Mouse (Mus musculus) hindbrain, embryonic 12.5 days (tissue): ENCODE data around the gene Cmtm3. TPM values are rescaled to one million over a fixed set of nuclear protein-coding genes. Genes with fewer than 3 reads are reported as not detected.
A peak's percentile ranks its signal among the peaks of the same experiment; 100 is the strongest.

ENCODE experiments used
- ATAC-seq: fragments of 200-750 bp; cut with Nextera tagmentation; 2 replicates; pipeline ENCODE4 v1.8.0; 2017; ENCODE audit warnings: moderate TSS enrichment; ENCODE audit not compliant: low FRiP score
- H3K27ac ChIP-seq: fragments of 300-500 bp; sonication (generic); 2 replicates; pipeline ENCODE4 v1.5.1; 2016; ENCODE audit warnings: mild to moderate bottlenecking
- H3K27me3 ChIP-seq: fragments of 300-500 bp; sonication (generic); 2 replicates; pipeline ENCODE4 v1.6.1; 2016; ENCODE audit warnings: mild to moderate bottlenecking
- H3K36me3 ChIP-seq: fragments of 300-500 bp; sonication (generic); 2 replicates; pipeline ENCODE4 v1.6.1; 2016; ENCODE audit warnings: mild to moderate bottlenecking
- H3K4me1 ChIP-seq: fragments of 300-500 bp; sonication (generic); 2 replicates; pipeline ENCODE4 v1.6.1; 2016
- H3K4me2 ChIP-seq: fragments of 300-500 bp; sonication (generic); replicated peaks from 2 replicates; pipeline ENCODE4 v1.6.1; 2016; ENCODE audit warnings: mild to moderate bottlenecking
- H3K4me3 ChIP-seq: fragments of 300-500 bp; sonication (generic); 2 replicates; pipeline ENCODE4 v1.5.1; 2016; ENCODE audit warnings: mild to moderate bottlenecking
- H3K9ac ChIP-seq: fragments of 300-500 bp; sonication (generic); 2 replicates; pipeline ENCODE4 v1.6.1; 2016; ENCODE audit warnings: mild to moderate bottlenecking, moderate library complexity
- H3K9me3 ChIP-seq: fragments of 300-500 bp; sonication (generic); replicated peaks from 2 replicates; pipeline ENCODE4 v1.6.1; 2016; ENCODE audit warnings: mild to moderate bottlenecking
- WGBS: fragments of 180-500 bp; shearing (Covaris S2); methylation state at CpG from one replicate; pipeline ENCODE4 v1.1.7; 2016; 5-methylcytosine and 5-hydroxymethylcytosine counted together
- polyA plus RNA-seq: library from polyadenylated mRNA; unstranded; fragments of >200 nt; fragmentation: Nextera tagmentation; extraction: Ambion mirVana; gene quantifications from 2 replicates; pipeline ENCODE4 v1.2.1, GENCODE M21; 2016

Cmtm3 gene
- polyA plus RNA-seq, 1 experiment from 2014 or later: 84.4 TPM

DNA sequence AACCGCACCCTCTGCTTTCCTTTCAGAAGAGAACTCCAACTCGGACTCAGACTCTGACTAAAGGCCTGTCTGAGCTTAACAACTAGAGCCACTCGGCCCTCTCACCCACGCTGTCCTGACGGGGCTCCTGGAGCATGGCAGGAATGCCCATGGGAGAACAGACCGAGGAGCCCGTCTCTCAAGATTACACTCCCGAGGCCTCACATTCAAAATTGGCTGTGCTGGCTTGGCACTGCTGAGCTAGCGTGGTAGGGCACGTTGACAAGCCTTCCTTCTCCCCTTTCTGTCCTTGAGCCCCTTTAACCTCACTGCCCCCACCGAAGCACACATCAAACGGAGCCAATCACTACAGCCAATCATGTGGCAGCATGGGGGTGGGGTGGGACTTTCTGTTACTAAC, 7.5 kb downstream of the Cmtm3 start:
- Histone ChIP-seq H3K36me3 (peaks cover 5% of the 10 kb centered on the region), H3K27ac (no peak overlapping the region), H3K4me3 (no peak overlapping the region), H3K9me3 (no peaks in the 10 kb centered on the region), H3K4me1 (peaks cover 5% of the 10 kb centered on the region; the same call in 1 of the 2 replicates), H3K27me3 (no peaks in the 10 kb centered on the region), H3K4me2 (no peak overlapping the region), H3K9ac (no peak overlapping the region)
- no peak for ATAC-seq
- WGBS: 58% methylated on average over 12 of the region's 12 CpGs

DNA sequence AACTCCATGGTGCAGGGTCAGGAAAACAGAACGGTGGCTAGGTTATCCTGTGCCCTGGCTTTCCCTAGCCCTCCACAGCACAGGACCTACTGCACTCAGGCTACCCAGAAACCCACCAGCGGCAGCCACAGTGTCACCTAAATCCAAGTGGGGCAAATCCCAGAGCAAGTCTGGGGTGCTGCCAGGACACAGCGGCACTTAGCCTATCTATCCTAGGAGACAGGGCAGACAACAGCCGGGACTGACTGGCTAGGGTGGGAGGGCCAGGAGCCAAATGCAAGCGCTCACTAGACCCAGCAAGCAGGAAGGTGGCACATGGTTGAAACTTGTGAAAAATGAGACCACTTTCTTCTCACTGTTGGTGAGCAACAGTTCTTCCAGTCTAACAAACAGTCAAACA, 9.8 kb downstream of the Cmtm3 start:
- no peaks in the 10 kb centered on the region for H3K4me1 ChIP-seq
- H3K9ac ChIP-seq: no peak overlapping the region
- H3K9me3 ChIP-seq: no peaks in the 10 kb centered on the region
- no peaks in the 10 kb centered on the region for H3K27me3 ChIP-seq
- H3K4me2 ChIP-seq: no peak overlapping the region
- H3K4me3 ChIP-seq: no peak overlapping the region
- peaks cover 10% of the 10 kb centered on the region for H3K36me3 ChIP-seq
- ATAC-seq: no peak
- H3K27ac ChIP-seq: no peak overlapping the region
- 88% methylated on average over 5 of the region's 5 CpGs for WGBS

DNA sequence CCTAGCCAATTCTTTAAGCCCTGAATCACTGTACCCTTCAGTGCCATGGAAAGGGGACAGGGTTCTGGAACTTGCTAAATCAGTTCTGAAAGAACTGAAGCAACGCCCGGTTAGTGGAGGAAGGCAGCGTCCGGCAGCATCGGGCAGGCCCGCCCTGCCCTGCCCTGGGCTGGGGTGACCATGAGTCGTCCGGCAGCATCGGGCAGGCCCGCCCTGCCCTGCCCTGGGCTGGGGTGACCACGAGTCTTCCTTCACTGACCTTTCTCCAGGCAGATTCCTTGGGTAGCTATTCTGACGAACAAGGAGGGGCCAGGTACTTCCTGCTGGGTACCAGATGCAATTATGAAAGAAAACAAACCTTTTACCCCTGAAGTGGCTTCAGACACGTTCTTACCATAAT, 10.8 kb downstream of the Cmtm3 start:
- no peak for ATAC-seq
- Histone ChIP-seq H3K4me1 (no peaks in the 10 kb centered on the region), H3K4me3 (no peak overlapping the region), H3K27me3 (no peaks in the 10 kb centered on the region), H3K4me2 (no peak overlapping the region), H3K27ac (no peak overlapping the region), H3K9ac (no peak overlapping the region), H3K36me3 (peaks cover 20% of the 10 kb centered on the region), H3K9me3 (no peaks in the 10 kb centered on the region)
- WGBS: 81% methylated on average over 13 of the region's 13 CpGs

DNA sequence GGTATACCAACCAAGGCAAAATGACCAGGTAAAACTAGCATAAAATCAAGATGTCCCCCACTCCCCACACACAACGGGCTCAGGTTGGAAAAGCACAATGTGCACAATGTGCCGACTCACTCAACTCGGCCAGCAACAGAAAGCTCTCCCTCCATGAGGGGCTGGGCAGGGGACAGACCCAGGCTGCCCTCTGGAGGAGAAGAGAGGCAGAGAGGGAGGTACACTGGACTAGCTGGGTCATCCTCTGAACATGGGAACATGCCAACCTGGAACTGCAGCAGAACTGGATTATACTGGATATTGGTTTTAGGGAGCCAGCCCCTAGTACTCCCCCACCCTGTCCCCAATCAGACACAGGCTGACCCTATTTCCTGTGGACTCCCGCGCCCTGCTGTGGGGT, 14.0 kb downstream of the Cmtm3 start:
- no peak overlapping the region for H3K4me2 ChIP-seq
- no peak overlapping the region for H3K9ac ChIP-seq
- H3K4me1 ChIP-seq: no peaks in the 10 kb centered on the region
- no peaks in the 10 kb centered on the region for H3K9me3 ChIP-seq
- peaks cover 22% of the 10 kb centered on the region for H3K36me3 ChIP-seq
- H3K27me3 ChIP-seq: no peaks in the 10 kb centered on the region
- no peak overlapping the region for H3K27ac ChIP-seq
- H3K4me3 ChIP-seq: no peak overlapping the region
- WGBS: 54% methylated on average over 5 of the region's 5 CpGs
- no peak for ATAC-seq

DNA sequence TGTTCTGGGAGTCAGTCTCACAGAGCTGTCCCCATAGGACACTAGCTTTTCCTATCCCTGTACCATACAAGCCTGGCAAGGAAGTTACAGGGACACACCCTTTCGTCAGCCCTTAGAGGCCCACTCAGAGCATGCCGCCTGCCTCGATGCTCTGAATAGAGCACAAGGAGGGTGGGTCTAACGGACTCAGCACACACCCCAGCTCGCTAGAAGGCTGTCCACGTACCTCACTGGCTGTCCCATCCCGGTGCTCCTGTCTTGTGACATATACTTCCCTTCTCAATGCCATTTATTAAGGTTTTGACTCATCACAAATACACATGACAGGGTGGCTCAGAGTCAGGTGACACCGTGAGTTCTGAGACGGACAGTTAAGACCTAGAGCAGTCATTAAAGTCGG, 15.3 kb downstream of the Cmtm3 start:
- WGBS: 87% methylated on average over 10 of the region's 10 CpGs
- H3K27me3 ChIP-seq: no peaks in the 10 kb centered on the region
- no peak overlapping the region for H3K4me2 ChIP-seq
- H3K4me1 ChIP-seq: peaks cover 1% of the 10 kb centered on the region; the same call in 1 of the 2 replicates
- no peak overlapping the region for H3K27ac ChIP-seq
- H3K4me3 ChIP-seq: no peak overlapping the region
- H3K9me3 ChIP-seq: no peaks in the 10 kb centered on the region
- no peak overlapping the region for H3K9ac ChIP-seq
- no peak for ATAC-seq
- peaks cover 22% of the 10 kb centered on the region for H3K36me3 ChIP-seq

DNA sequence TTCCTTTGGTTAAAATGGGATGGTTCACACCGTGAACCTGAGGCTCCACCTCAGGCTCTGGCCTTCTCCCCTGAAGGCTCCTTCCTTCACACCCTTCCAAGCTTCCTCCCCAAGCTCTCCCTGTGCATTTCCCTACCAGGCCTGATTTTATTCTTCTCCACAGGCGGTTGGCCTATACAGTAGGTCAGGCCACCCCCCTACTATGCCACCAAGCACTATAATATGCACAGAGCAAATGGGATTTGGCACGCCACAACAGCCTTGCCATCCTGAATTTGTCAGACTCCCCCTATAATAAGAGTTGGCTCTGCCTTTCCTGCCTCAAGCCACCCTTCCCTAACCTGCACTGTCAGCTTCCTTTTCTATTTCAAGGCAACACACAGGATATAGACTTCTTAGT, 19.4 kb downstream of the Cmtm3 start:
- peaks cover 7% of the 10 kb centered on the region; the same call in 1 of the 2 replicates for H3K4me1 ChIP-seq
- 76% methylated on average over 3 of the region's 3 CpGs for WGBS
- no peak overlapping the region for H3K27ac ChIP-seq
- H3K4me3 ChIP-seq: no peak overlapping the region
- H3K9ac ChIP-seq: no peak overlapping the region
- peaks cover 18% of the 10 kb centered on the region for H3K36me3 ChIP-seq
- no peaks in the 10 kb centered on the region for H3K27me3 ChIP-seq
- H3K9me3 ChIP-seq: no peaks in the 10 kb centered on the region
- no peak overlapping the region for H3K4me2 ChIP-seq
- no peak for ATAC-seq

DNA sequence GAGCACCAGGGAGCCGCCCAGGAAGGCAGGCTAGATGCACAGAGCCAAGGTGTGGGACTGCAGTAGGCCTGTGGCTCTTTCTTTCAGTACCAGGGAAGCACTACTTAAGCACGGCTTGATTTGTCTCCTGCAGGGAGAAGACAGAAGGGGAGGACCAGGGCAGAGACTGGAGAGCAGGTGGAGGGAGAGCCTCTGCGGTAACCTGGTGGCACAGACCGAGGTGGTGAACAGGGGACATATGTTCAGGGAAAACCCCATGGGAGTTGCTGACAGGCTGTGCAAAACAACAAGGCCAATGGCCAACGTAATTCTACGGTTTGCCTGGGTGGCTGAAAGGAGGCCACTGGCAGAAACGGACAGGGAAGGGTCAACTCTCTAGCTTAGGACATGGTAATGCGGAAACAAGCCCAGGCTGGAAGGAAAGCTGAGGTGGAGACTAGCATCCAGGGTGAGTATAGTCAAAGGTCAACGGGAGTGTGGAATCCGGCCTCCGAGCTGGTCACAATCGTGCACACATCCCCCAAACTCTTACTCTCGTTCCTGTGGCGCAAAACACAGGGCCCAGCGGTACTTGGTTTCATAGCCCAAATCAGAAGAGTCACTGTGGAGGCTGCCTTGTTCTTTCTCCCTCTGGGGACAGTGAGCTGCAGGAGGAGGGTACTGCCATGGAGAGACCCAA, 20.7 kb downstream of the Cmtm3 start:
- no peak overlapping the region for H3K9ac ChIP-seq
- peak; percentile 46; the same call in 1 of the 2 replicates for ATAC-seq
- H3K27ac ChIP-seq: no peak overlapping the region
- H3K4me1 ChIP-seq: peaks cover 7% of the 10 kb centered on the region; the same call in 1 of the 2 replicates
- H3K4me2 ChIP-seq: no peak overlapping the region
- 65% methylated on average over 15 of the region's 15 CpGs for WGBS
- peaks cover 8% of the 10 kb centered on the region for H3K36me3 ChIP-seq
- no peaks in the 10 kb centered on the region for H3K9me3 ChIP-seq
- no peak overlapping the region for H3K4me3 ChIP-seq
- no peaks in the 10 kb centered on the region for H3K27me3 ChIP-seq

DNA sequence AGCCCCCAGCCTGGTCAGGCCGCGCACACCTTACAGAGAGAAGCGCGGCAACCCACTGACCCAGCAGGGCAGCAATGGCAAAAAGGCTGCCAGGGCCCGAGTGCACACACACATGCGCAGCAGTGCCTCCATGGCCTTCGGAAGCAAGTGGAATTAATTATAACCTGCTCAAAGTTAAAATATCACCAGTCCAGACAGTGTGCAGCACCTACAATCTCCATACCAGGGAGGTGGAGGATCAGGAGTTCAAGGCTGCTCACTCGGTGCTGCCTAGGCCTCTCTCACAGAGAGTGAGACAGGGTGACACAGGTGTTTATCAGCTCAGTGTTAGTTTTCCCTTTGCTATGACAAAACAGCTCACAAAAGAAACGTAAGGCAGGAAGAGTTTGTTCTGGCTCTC, 26.5 kb downstream of the Cmtm3 start:
- H3K27me3 ChIP-seq: no peaks in the 10 kb centered on the region
- H3K4me1 ChIP-seq: peaks cover 10% of the 10 kb centered on the region
- no peak overlapping the region for H3K4me2 ChIP-seq
- no peak overlapping the region for H3K4me3 ChIP-seq
- H3K9ac ChIP-seq: no peak overlapping the region
- 86% methylated on average over 9 of the region's 9 CpGs for WGBS
- H3K36me3 ChIP-seq: no peaks in the 10 kb centered on the region
- no peaks in the 10 kb centered on the region for H3K9me3 ChIP-seq
- no peak overlapping the region for H3K27ac ChIP-seq
- ATAC-seq: no peak

DNA sequence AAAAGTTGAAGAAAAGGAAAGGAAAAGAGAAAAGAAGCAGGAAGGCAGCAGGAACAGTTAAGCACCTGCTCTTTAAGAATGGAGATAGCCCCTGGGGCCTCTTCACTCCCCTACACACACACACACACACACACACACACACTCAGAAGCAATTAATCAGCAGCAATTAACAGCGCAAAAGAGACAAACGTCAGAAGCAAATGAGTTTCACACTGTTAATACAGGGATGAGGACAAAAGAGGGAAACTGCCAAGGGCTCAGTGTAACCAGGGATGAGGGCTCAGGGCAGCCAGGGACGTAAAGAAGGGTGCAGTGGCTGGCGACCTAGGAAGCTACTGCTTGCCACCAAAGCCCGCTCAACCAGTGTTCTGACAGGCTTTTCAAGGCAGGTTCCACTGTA, 28.2 kb downstream of the Cmtm3 start:
- no peak overlapping the region for H3K27ac ChIP-seq
- no peak overlapping the region for H3K4me2 ChIP-seq
- H3K36me3 ChIP-seq: no peaks in the 10 kb centered on the region
- 48% methylated on average over 5 of the region's 5 CpGs for WGBS
- ATAC-seq: peak; percentile 41; the same call in 1 of the 2 replicates
- no peak overlapping the region for H3K9ac ChIP-seq
- no peak overlapping the region for H3K4me3 ChIP-seq
- no peaks in the 10 kb centered on the region for H3K27me3 ChIP-seq
- no peaks in the 10 kb centered on the region for H3K9me3 ChIP-seq
- peaks cover 10% of the 10 kb centered on the region for H3K4me1 ChIP-seq

DNA sequence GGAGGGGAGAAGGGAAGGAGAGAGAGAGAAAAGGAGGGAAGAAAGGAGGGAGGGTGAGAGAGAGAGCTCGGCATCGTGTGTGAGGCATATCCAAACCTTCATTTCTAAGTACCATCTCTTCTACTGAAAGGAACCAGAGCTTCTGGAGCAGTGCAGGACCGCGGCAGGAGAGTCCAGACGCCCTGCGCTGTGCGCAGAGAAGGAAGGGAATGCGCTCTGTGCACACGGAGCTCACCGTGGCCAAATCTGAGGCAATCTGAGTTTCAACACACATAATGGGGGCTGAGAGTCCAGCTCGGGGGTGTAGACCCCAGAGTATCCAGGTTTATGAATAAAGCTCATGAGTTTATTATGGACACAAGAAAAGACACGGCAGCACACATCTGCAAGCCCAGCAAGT, 30.4 kb downstream of the Cmtm3 start:
- no peak for ATAC-seq
- H3K4me3 ChIP-seq: no peak overlapping the region
- no peaks in the 10 kb centered on the region for H3K9me3 ChIP-seq
- H3K9ac ChIP-seq: no peak overlapping the region
- no peaks in the 10 kb centered on the region for H3K36me3 ChIP-seq
- WGBS: 80% methylated on average over 12 of the region's 12 CpGs
- peaks cover 17% of the 10 kb centered on the region for H3K4me1 ChIP-seq
- no peak overlapping the region for H3K27ac ChIP-seq
- no peaks in the 10 kb centered on the region for H3K27me3 ChIP-seq
- H3K4me2 ChIP-seq: no peak overlapping the region

DNA sequence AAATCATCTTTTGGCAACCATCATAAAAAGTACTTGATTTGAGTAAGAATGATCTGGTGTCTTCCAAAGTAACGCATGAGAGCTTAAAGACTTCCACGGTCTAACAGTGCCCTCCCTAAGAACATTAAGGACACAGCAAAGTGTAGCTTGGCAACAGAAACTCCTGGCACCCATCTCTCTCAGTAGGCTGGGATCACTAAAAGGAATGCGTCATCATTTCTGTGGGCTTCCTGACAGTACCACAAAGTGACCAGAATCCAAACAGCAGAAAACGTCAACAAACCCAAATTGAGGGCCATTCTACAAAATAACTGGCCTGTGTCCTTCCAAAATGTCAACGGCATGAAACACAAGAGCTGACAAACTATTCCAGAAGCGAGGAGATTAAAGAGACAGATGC, 30.9 kb downstream of the Cmtm3 start:
- Histone ChIP-seq H3K9ac (no peak overlapping the region), H3K9me3 (no peaks in the 10 kb centered on the region), H3K36me3 (no peaks in the 10 kb centered on the region), H3K27ac (no peak overlapping the region), H3K4me1 (peaks cover 22% of the 10 kb centered on the region), H3K27me3 (no peaks in the 10 kb centered on the region), H3K4me2 (no peak overlapping the region), H3K4me3 (no peak overlapping the region)
- ATAC-seq: no peak
- 74% methylated on average over 6 of the region's 6 CpGs for WGBS

DNA sequence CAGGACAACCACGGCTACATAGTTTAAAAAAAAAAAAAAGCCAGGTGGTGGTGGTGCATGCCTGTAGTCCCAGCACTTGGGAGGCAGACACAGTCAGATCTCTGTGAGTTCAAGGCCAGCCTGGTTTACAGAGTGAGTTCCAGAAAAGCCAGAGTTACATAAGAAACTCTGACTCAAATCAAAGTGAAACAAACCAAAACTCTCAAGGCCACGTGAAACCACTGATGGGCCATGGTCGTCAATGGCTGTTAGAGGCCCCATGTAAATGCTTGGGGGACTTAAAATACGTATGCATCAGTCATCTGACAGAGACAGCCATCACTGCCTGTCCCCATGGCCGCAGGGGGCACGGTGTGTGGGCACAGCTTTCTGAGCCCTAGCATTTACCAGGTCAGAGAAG, 31.9 kb downstream of the Cmtm3 start:
- no peak overlapping the region for H3K9ac ChIP-seq

DNA sequence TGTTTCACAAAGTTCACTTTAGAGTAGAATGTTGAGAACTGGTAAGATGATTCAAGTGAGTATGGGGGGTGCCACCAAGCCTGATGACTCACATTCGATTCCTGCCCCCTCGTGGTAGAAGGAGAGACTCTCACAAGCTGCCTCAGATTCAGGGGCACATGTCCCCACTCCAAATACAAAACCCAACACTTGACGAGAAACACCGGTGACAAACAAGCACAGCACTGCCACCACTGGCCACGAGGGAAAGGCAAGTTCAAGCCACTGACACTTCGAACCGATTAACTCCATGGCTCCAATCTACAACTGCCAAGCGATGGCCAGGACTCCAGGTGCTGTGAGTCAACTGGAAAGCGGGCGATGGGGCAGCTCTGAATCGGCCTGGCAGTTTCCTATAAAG, 34.6 kb downstream of the Cmtm3 start:
- Histone ChIP-seq H3K9ac (no peak overlapping the region), H3K4me3 (no peak overlapping the region)
- ATAC-seq: no peak

More for the DNA sequence above, 31.9 kb downstream of the Cmtm3 start:
- H3K4me1 ChIP-seq: peaks cover 32% of the 10 kb centered on the region
- no peak overlapping the region for H3K4me2 ChIP-seq
- H3K36me3 ChIP-seq: no peaks in the 10 kb centered on the region
- WGBS: 81% methylated on average over 6 of the region's 6 CpGs
- no peak overlapping the region for H3K4me3 ChIP-seq
- H3K27ac ChIP-seq: no peak overlapping the region
- ATAC-seq: no peak
- H3K27me3 ChIP-seq: no peaks in the 10 kb centered on the region
- H3K9me3 ChIP-seq: no peaks in the 10 kb centered on the region

More for the DNA sequence above, 34.6 kb downstream of the Cmtm3 start:
- H3K27ac ChIP-seq: no peak overlapping the region
- H3K4me2 ChIP-seq: no peak overlapping the region
- H3K4me1 ChIP-seq: peaks cover 26% of the 10 kb centered on the region
- WGBS: 84% methylated on average over 11 of the region's 11 CpGs
- H3K27me3 ChIP-seq: no peaks in the 10 kb centered on the region
- no peaks in the 10 kb centered on the region for H3K36me3 ChIP-seq
- no peaks in the 10 kb centered on the region for H3K9me3 ChIP-seq
